Mouse (Mus musculus) embryonic fibroblast, embryonic 13.5 days (primary cell): Measurements from ENCODE around the gene Olfr91.

Source experiments
- CTCF ChIP-seq: IDR thresholded peaks from 2 replicates; pipeline ENCODE4 v1.5.1; 2011; ENCODE audit warnings: mild to moderate bottlenecking, control low read depth, low read length, moderate library complexity, borderline replicate concordance; ENCODE audit not compliant: insufficient read depth
- POLR2A ChIP-seq: IDR thresholded peaks from 2 replicates; pipeline ENCODE4 v1.6.1; 2011; ENCODE audit warnings: low read depth, mild to moderate bottlenecking, control low read depth, low read length, moderate library complexity

DNA sequence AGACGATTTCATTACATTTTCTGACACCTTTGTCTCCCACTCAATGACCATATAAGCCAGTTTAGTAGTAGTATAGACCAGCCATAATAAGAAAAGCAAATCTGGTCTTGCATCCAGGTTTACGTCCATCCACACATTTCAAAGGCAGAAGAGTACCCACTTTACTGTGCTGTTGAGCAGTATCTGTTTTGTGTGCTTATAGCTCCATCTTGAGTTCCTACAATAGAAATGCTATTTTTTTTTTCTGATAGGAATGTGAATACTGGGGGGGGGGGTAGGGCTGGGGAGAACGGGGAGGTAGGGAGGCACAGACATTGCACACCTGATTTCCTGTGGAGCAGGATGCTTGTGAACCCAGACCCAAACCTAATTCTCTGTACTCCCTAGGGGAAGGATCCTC is 50.1 kb downstream of the Olfr91 start:
- TF ChIP-seq POLR2A, result no peak
- no peak for TF ChIP-seq CTCF
